Mouse (Mus musculus): Measurements from ENCODE around the gene Elmo3.

DNA sequence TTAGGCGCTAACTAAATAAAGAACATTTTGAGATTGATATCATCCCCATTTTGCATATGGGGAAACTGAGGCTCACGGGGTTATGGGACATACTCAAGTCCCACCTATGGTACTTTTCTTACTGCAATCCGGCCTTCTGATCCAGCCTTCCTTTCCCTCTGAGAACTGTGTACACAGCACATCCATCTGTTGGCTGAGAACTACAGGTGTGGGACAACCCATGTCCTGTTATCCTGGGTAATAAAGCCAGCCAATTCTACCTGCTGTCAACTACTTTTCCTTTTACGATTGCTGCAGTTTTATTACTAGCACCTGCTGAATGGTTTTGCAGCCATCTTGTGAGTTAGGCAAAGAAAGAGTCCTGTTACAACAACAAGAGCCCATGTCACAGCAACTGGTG, 49.1 kb downstream of the Elmo3 start:
- TF ChIP-seq POLR2A (IDR thresholded peaks at IDR 0.05; ENCODE audit: borderline replicate concordance, low read depth, low read length) = no peak
- TF ChIP-seq CTCF (IDR thresholded peaks at IDR 0.05; ENCODE audit: low read depth, low read length) = no peak

All from bone marrow macrophage, adult 2 months (primary cell).